Mouse (Mus musculus) embryo, embryonic 10 days (tissue): ENCODE measurements around the gene Nrros.

Source experiments
- DNase-seq: peaks from one replicate; pipeline ENCODE4 v3.0.0-alpha.2; 2015; ENCODE audit warnings: low spot score

Nrros gene

DNA sequence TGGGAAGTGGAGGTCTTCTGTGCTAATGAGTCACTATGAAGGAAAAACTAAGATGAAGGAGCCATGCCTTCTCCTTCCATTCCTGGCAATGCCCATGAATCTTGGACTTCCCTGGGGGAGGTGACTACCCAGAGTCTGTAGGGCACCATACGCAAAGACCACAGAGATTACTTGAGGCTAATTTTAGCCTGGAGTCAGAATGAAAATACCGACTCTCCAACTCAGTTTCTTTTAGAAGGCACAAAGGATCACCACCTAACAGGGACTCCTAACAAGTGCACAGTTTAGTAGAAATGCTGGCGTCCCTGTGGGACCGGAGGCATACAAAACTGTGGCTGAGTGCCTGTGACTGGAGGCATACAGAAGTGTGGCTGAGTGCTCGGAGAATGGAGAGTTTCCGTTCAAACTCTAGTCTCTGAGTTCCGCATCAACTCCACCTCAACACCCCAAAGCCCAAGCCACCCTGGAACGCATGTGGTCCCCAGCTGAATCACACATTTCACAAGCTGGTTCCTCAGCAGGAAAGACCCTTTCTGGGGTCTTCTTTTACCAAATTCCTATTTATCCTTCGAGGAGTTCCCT, 4.6 kb downstream of the Nrros start:
- DNase-seq = no peak

- no peak for DNase-seq
These were observed 6.4 kb downstream of the Nrros start for GRCm38 (mm10) chr16:32158966-32159365.

- no peak for DNase-seq
These were observed 8.0 kb downstream of the Nrros start for GRCm38 (mm10) chr16:32157369-32157768.

DNA sequence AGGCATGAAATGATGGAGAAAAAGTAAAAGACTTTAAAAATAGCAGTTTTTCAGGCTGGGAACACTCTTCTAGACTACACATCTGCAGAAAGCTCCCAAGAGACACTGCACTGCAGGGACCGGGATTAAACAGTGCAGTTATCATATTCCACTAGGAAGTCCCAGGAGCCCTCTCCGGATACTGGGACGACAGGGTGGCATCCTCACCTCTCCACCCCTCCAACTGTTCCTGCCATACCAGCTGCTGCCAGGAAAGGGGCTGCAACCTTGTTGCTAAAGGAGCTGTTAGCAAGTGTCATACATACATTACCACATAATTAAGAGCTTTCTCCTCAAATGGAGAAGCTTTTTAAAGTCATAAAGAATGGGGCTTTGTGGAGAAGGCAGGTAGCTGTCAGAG, 8.7 kb downstream of the Nrros start:
- no peak for DNase-seq

DNA sequence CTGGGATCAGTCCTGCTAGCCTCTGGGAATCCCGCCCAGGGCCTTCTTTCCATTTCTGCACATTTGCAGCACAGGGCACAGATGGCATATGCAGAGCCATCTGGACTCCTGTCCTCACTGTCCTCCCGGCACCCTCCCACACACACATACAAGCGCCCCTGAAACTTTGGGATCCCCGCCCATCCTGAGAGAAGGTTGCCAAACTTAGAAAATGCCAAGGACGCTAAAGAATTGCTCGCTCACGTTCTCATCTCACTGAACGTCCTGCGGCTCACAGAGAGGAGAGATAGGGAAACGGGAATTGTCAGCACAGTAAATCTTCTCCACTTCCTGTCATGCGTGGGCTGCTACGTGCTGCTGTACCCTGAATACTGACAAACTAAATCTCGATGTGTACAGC, 11.0 kb downstream of the Nrros start:
- DNase-seq = no peak

DNA sequence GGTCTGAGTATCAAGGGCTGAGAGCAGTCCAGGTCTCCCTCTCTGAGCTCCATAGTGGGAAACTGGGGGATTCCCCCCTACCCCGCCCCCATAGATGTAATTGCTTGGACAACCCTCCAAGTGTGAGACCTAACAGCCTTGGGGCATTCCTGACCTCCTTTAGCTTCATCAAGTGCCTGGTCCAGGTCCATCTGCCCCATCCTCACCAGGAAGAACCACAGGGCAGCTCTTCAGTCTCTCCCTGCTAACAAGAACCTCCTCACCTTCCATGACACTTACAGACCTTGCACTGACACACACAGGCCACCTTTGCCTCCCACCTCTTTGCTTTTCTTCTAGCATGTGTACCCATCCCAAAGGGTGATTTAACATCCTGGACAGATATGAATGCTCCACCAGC, 11.4 kb downstream of the Nrros start:
- DNase-seq = no peak

- no peak for DNase-seq
These were observed 17.7 kb downstream of the Nrros start for GRCm38 (mm10) chr16:32147589-32148207.

DNA sequence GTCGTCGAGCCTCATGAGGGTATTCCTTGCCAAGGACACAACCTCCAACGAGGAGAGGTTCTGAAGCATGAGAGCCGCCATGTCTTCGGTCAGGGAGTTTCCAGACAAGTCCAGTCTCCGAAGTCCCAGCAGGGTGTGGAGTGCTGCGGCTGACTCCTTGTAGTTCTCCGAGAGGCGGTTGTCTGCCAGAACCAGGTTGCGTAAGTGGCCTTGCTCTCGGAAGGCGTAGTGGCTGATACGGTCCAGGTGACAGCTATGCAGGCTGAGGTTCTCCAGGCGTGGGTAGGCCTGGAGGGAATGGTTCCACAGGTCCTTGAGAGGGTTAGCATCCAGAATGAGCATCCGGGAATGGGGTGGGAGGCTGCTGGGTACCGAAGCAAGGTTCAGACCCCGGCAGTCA, 20.8 kb downstream of the Nrros start:
- no peak for DNase-seq

DNA sequence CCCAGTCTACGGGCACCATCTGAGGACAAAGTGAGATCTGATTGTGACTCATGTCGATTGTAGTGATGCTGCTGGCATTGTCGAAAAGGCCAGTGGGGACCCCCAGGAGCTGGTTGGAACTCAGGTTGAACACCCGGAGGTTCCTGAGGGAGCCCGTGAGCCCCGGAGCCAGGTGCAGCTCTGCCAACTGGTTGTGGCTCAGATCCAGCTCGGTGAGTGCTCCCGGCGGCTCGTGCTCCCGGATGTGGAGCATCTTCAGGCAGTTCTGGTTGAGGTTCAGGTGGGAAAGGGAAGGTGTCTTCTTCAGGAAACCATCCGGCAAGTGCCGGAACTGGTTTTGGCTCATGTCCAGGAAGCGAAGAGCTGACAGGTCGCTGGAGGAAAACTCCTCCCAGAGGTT, 21.6 kb downstream of the Nrros start:
- no peak for DNase-seq

DNA sequence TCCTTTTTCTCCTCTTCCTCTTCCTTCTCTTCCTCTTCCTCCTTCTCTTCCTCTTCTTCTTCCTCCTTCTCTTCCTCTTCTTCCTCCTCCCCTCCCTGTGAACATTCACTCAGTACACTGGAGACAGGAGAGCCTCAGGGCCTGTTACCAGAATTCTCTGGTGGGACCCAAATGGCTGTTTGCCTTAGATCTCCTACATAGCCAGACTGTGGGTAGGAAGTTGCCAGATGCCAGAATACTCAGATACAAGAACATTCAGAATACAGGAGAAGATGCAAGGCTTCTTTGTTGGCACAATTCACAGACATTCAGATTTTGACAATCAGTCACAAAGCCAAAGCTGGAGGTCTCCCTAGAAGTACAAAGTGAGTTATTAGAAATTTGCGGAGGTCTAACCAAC, 26.4 kb downstream of the Nrros start:
- no peak for DNase-seq

DNA sequence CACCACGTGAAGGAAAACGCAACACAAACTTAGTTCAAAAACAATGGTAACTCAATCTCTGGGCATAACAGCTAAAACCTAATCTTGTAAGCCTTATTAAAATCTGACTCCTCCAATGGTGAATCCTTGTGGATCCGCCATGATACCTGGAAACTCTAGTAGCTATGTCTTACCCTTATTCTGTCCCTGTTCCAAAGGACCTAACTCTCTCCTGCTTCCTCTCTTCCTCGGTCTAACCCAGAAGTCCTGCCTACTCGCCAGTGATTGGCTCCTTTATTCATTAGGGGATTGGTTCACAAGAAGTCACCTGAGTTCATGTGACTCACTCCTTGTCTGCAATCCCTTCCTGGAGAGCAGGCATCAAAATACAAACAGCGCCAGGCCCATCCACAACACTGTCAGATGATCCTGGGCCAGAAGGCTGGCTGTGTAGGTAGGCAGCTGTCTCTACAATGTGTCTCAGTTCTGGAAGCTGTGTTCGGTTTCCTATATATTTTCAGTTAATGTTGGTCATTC, 29.5 kb downstream of the Nrros start:
- no peak for DNase-seq

GRCm38 (mm10) chr16:32133148-32133547, 32.2 kb downstream of the Nrros start:
- no peak for DNase-seq

- DNase-seq = peak; percentile 22
These were observed 35.1 kb downstream of the Nrros start for GRCm38 (mm10) chr16:32130190-32130826.

DNA sequence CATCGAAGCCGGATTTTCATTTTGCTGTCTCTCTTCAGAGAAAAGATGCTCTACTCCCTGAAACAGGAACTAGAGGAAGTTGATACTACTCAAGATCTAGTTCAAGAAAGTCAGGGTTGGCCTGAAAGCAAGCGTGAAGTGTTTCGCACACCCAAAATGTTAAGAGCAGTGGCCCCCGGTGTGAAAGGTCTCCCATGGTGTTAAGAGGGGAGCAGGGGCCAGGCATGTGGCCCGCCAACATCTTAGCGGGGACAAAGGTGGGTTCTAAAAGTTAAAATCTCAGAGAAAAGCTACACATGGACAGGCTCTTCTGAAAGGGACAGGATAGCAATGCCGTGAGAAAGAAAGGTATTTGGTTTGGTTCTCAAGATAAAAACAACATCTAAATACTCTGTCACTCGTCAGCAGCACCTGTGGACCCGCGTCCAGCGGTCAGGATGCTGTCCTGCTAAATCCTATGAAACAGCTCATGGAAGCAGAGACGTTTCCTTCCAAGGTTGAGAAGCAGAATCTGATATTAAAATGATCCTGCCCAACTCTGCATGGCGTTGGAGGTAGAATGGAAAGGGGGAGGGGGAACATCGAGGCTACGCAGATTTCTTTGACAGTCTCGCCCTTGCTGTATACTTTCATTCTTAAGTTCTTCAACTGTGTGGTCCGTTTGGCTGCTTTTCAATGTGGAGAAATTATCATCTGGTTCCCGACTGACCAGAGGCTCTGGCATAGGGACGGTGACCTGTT, 35.8 kb downstream of the Nrros start:
- no peak for DNase-seq

- DNase-seq = no peak
These were observed 38.3 kb downstream of the Nrros start for GRCm38 (mm10) chr16:32127046-32127445.

- DNase-seq = no peak
These were observed 40.0 kb downstream of the Nrros start for GRCm38 (mm10) chr16:32125364-32125763.

DNA sequence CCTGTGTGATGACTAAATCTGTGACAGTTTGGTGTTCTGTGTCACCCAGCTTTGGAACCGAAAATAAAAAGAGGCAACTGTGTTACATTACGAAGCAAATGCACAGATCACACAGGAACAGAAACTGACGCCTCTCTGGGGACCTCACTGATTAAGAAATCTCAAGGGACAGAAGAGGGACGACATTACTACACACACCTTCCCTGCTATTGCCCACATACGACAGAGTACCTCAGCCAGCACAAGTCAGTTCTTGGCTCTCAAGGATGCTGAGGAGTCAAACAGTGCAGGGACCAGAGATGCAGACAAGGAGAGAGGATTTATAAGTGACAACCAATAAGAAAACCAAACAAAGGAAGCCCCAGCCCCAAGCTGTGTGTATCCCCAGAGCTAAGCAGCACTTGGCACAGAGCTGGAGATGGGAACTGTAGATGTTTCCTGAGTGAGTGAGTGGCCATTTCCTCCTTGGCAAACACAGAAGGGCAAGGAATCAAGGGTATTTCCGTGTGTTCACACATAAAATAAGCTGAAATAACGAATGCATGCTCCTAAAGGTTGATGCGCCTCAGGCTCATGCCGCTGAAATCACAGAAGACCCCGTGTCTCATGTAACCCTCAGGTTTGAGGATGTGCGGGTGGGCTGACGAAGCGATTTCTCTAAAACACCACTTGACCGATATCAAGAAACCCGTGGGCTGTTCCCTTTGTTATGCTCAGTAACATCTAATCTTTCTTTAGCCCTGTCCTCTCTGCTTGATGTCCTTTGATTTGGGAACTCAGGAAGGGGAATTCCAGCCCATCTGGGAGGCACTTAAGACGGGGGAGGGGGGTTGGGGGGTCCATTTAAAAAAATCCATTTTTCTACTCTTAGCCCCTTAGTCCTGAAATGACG, 40.7 kb downstream of the Nrros start:
- no peak for DNase-seq

- DNase-seq = no peak
These were observed 41.4 kb downstream of the Nrros start for GRCm38 (mm10) chr16:32124020-32124419.

- DNase-seq = no peak
These were observed 44.9 kb downstream of the Nrros start for GRCm38 (mm10) chr16:32120454-32120853.

- no peak for DNase-seq
These were observed 49.2 kb downstream of the Nrros start for GRCm38 (mm10) chr16:32116186-32116585.

GRCm38 (mm10) chr16:32115781-32116180, 49.6 kb downstream of the Nrros start:
- no peak for DNase-seq
